Mouse (Mus musculus) urinary bladder, postnatal 4 days (tissue): ENCODE measurements around the gene Pi4kb.

Experiments
- DNase-seq, 2 experiments: peaks; one replicate each; pipeline ENCODE4 v3.0.0; 2021 to 2022; ENCODE audit warnings: low spot score in 2 of 2

Gene Pi4kb

DNA sequence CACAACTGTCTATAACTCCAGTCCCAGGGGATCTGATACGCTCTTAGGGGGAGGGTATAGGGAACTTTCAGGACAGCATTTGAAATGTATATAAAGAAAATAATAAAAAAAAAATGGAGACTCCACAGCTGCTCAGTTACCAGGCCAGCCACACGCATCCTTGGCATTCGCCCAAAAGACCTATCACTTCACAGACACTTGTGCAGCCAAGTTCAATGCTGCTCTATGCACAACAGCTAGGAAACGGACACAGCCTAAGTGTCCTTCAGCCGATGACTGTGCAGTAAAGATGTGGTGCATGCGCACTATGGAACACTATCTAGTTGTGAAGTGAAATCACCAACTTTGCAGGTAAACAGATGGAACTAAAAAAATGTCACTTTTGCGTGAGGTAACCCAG, 81.7 kb downstream of the Pi4kb start:
- no peak for DNase-seq
